Mouse (Mus musculus) hindbrain, embryonic 13.5 days (tissue): ENCODE measurements around the gene Wdr91. TPM values are rescaled to one million over a fixed set of nuclear protein-coding genes. Genes with fewer than 3 reads are reported as not detected.

Experiments
- ATAC-seq: fragments of 200-750 bp; cut with Nextera tagmentation; 2 replicates; pipeline ENCODE4 v1.8.0; 2017; ENCODE audit warnings: moderate TSS enrichment; ENCODE audit not compliant: low FRiP score
- H3K27ac ChIP-seq: fragments of 300-500 bp; sonication (generic); 2 replicates; pipeline ENCODE4 v1.5.1; 2015; ENCODE audit warnings: inconsistent platforms, mild to moderate bottlenecking, moderate library complexity
- H3K27me3 ChIP-seq: fragments of 300-500 bp; sonication (generic); 2 replicates; pipeline ENCODE4 v1.6.1; 2015; ENCODE audit warnings: mild to moderate bottlenecking, inconsistent platforms
- H3K36me3 ChIP-seq: fragments of 300-500 bp; sonication (generic); 2 replicates; pipeline ENCODE4 v1.6.1; 2015; ENCODE audit warnings: mild to moderate bottlenecking, inconsistent platforms
- H3K4me1 ChIP-seq: fragments of 300-500 bp; sonication (generic); replicated peaks from 2 replicates; pipeline ENCODE4 v1.6.1; 2015; ENCODE audit warnings: inconsistent platforms
- H3K4me2 ChIP-seq: fragments of 300-500 bp; sonication (generic); 2 replicates; pipeline ENCODE4 v1.6.1; 2015; ENCODE audit warnings: inconsistent platforms, mild to moderate bottlenecking, moderate library complexity
- H3K4me3 ChIP-seq: fragments of 300-500 bp; sonication (generic); 2 replicates; pipeline ENCODE4 v1.5.1; 2015; ENCODE audit warnings: mild to moderate bottlenecking, inconsistent platforms
- H3K9ac ChIP-seq: fragments of 300-500 bp; sonication (generic); 2 replicates; pipeline ENCODE4 v1.6.1; 2015; ENCODE audit warnings: mild to moderate bottlenecking, inconsistent platforms
- H3K9me3 ChIP-seq: fragments of 300-500 bp; sonication (generic); 2 replicates; pipeline ENCODE4 v1.6.1; 2016; ENCODE audit warnings: inconsistent platforms
- WGBS: fragments of 180-500 bp; shearing (Covaris S2); methylation state at CpG from one replicate; pipeline ENCODE4 v1.1.7; 2015; 5-methylcytosine and 5-hydroxymethylcytosine counted together
- polyA plus RNA-seq: library from polyadenylated mRNA; unstranded; fragments of >200 nt; fragmentation: Nextera tagmentation; extraction: Ambion mirVana; gene quantifications from 2 replicates; pipeline ENCODE4 v1.2.1, GENCODE M21; 2015

Wdr91 gene
- polyA plus RNA-seq, 1 experiment from 2014 or later = 12.5 TPM

DNA sequence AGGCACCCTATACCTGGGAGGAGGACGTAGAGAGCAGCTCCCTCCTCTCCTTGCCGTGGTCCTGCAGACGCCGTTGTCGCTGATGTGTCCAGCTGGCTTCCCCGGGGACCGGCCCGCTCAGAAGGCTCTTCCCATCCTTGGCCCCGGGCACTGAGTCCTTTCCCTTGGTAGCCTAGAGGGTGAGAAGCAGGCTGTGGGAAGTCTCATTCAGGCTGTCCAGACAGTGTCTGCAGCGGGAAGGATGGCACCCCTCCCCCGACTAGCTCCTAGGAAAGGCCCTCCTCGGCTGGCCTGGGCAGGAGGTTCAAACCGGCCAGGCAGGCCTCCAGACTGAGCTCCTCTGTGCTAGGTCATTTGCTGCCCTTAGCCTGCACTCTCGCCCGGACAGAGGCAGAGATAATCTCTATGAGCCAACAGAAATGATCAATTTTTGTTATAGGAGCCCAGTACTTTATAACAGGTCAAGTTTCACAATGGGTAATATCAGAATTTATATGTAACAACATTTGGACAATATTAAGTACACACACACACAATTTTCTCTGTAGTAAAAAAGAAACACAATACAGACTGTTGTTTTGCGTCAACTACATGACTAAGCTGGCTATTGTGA is 14.4 kb downstream of the Wdr91 start:
- no peaks in the 10 kb centered on the region; the same call in 1 of the 2 replicates for H3K4me1 ChIP-seq
- H3K4me2 ChIP-seq = no peak overlapping the region
- H3K36me3 ChIP-seq = peaks cover 85% of the 10 kb centered on the region
- no peaks in the 10 kb centered on the region for H3K9me3 ChIP-seq
- 52% methylated on average over 16 of the region's 16 CpGs for WGBS
- H3K27ac ChIP-seq = no peak overlapping the region
- no peak overlapping the region for H3K4me3 ChIP-seq
- no peaks in the 10 kb centered on the region for H3K27me3 ChIP-seq
- 0 out of 2 replicates have a peak, but pooled peaks have one; percentile 32 for ATAC-seq
- no peak overlapping the region for H3K9ac ChIP-seq

GRCm38 (mm10) chr6:34895569-34895968 is 15.1 kb downstream of the Wdr91 start:
- Histone ChIP-seq H3K36me3 (peaks cover 85% of the 10 kb centered on the region), H3K4me2 (no peak overlapping the region), H3K4me1 (no peaks in the 10 kb centered on the region; the same call in 1 of the 2 replicates), H3K4me3 (no peak overlapping the region), H3K9me3 (no peaks in the 10 kb centered on the region), H3K27ac (no peak overlapping the region), H3K27me3 (no peaks in the 10 kb centered on the region), H3K9ac (no peak overlapping the region)
- 81% methylated on average over 7 of the region's 7 CpGs for WGBS
- no peak for ATAC-seq

- no peaks in the 10 kb centered on the region for H3K9me3 ChIP-seq
- WGBS = 43% methylated on average over 4 of the region's 4 CpGs
These were observed 21.5 kb downstream of the Wdr91 start for GRCm38 (mm10) chr6:34889185-34889584.

DNA sequence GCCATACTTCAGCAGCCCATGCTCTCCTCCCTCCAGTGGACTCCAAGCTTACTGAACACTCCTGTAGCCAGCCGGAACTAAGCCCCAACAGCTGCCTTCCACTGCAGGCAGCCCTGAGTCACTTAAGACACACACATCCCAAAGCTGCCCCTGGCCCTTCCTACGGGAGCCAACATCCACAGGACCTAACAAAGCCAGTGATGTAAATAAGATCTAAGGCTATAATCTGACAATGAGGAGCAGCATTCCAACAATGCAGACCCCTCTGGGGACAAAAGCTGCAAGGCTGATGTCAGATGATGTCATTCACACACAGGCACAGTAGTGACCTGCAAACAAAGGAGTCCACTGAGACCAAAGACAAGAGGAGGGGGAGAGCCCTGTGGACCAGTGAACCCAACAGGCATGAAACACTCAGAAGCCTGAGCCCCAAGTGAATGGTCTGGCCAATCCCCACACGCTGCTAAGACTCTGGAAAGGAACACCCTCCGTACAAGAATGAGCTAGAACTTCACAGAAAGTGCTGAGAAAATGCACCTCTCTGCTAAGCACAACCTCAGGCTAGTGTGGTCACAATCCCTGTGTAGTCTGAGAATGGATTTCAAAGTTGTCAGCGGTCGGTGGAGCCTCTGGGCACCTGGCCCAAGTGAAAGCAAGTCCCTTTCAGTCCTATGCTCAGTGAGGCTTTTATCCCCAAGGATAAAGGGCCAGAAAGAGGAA is 23.4 kb downstream of the Wdr91 start:
- H3K4me3 ChIP-seq = no peak overlapping the region
- H3K27me3 ChIP-seq = no peaks in the 10 kb centered on the region
- WGBS = 30% methylated on average over 6 of the region's 6 CpGs
- peaks cover 73% of the 10 kb centered on the region for H3K36me3 ChIP-seq
- H3K9ac ChIP-seq = no peak overlapping the region
- peak; percentile 54; the same call in 1 of the 2 replicates for ATAC-seq
- peaks cover 17% of the 10 kb centered on the region for H3K4me1 ChIP-seq
- no peaks in the 10 kb centered on the region for H3K9me3 ChIP-seq
- no peak overlapping the region for H3K4me2 ChIP-seq
- H3K27ac ChIP-seq = peak overlapping the region; percentile 24; the same call in 1 of the 2 replicates

More at GRCm38 (mm10) chr6:34889185-34889584, 21.5 kb downstream of the Wdr91 start:
- peaks cover 17% of the 10 kb centered on the region for H3K4me1 ChIP-seq
- no peaks in the 10 kb centered on the region for H3K27me3 ChIP-seq
- no peak overlapping the region for H3K4me2 ChIP-seq
- H3K36me3 ChIP-seq = peaks cover 74% of the 10 kb centered on the region
- H3K9ac ChIP-seq = no peak overlapping the region
- no peak overlapping the region for H3K27ac ChIP-seq
- ATAC-seq = no peak
- no peak overlapping the region for H3K4me3 ChIP-seq

- Histone ChIP-seq H3K27ac (no peak overlapping the region), H3K9me3 (no peaks in the 10 kb centered on the region), H3K27me3 (no peaks in the 10 kb centered on the region), H3K9ac (no peak overlapping the region), H3K4me2 (no peak overlapping the region), H3K36me3 (peaks cover 65% of the 10 kb centered on the region), H3K4me1 (peaks cover 17% of the 10 kb centered on the region), H3K4me3 (no peak overlapping the region)
- ATAC-seq = no peak
- WGBS = 81% methylated on average over 7 of the region's 7 CpGs
These were observed 26.0 kb downstream of the Wdr91 start for GRCm38 (mm10) chr6:34884724-34885123.

DNA sequence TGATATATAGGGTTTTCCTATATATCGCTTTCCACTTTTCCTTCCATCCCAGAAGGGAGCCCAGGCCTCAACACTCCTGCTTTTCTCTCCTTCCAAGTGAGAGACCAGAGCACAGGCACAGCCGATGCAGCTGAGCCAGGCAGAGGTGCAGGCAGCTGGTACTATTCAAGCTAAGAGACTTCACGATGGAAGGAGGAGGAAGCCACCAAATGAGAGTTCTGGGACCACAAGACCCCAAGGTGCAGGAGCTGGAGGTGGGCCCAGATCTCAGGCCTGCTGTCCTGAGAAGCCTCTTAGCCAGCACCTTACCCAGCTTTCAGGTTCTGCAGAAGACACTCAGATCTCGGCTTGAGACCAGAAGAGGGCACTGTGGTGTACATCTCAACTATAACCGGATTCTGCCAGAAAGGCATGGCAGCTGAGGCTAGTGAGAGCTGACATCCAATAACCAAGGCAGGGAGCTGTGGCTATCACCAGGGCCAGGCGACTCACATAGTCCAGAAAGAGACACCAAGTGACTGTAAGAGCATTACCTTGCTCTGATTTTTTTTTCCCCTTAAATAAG is 30.7 kb downstream of the Wdr91 start:
- H3K9ac ChIP-seq = 0 out of 2 replicates have a peak overlapping the region, but pooled peaks have one; percentile 5
- H3K36me3 ChIP-seq = peaks cover 40% of the 10 kb centered on the region
- no peak overlapping the region for H3K4me2 ChIP-seq
- 51% methylated on average over 6 of the region's 6 CpGs for WGBS
- H3K27me3 ChIP-seq = no peaks in the 10 kb centered on the region
- H3K27ac ChIP-seq = no peak overlapping the region
- peaks cover 25% of the 10 kb centered on the region for H3K4me1 ChIP-seq
- H3K4me3 ChIP-seq = no peak overlapping the region
- H3K9me3 ChIP-seq = no peaks in the 10 kb centered on the region
- no peak for ATAC-seq

- no peak overlapping the region for H3K9ac ChIP-seq
- peaks cover 29% of the 10 kb centered on the region for H3K4me1 ChIP-seq
- 90% methylated on average over 16 of the region's 16 CpGs for WGBS
- H3K9me3 ChIP-seq = no peaks in the 10 kb centered on the region
- ATAC-seq = no peak
- no peaks in the 10 kb centered on the region for H3K27me3 ChIP-seq
- H3K4me2 ChIP-seq = no peak overlapping the region
- no peak overlapping the region for H3K4me3 ChIP-seq
- H3K27ac ChIP-seq = no peak overlapping the region
- H3K36me3 ChIP-seq = peaks cover 33% of the 10 kb centered on the region
These were observed 31.5 kb downstream of the Wdr91 start for GRCm38 (mm10) chr6:34879101-34879740.

DNA sequence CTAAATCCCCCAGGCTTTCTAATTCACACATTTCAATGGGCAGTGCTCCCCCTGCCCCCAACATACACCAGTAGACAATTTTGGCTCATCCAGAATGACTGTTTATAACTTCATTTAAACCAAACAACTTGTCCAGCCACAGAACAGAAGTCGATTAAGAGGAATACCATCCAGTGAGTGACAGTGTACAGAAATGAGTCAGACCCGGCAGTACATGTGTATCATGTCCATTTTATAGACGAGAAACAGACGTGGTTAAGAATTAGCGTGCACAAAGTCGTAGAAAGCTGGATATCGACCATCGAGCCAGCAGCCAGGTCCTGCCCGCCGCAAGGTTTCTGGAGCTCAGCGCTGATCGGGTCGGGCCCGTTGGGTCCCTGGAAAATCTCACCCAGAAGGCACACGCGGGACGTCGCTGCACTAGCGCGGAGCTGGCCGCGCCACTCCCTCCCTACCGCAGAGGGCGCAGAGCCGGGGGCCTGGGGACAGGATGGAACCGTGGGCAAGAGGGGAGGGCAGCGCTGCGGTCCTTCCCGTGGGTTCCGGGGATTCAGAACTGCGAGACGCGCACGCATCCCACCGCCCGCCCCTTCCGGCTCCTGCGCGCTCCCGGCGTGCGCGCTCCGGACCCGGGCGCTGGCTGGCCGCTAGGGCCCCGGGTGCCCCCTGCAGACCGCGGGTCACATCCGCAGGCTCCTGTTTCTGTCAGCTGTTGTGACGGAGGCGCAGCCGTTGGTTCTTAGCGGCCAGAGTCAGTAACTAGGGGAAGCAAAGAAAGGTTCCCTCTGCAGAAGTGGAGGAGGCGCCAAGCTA is 33.0 kb downstream of the Wdr91 start, which contains the start of gene Cyren:
TSS of gene Cyren (minus strand) at position 552 of the 813 bp plus-strand sequence.
- no peaks in the 10 kb centered on the region for H3K9me3 ChIP-seq
- H3K36me3 ChIP-seq = peaks cover 21% of the 10 kb centered on the region
- WGBS = under 1% methylated on average over 54 of the region's 56 CpGs
- H3K4me2 ChIP-seq = peak within 1 kb of the TSS; percentile 71
- H3K27me3 ChIP-seq = no peaks in the 10 kb centered on the region
- ATAC-seq = peak; percentile 92
- peak within 1 kb of the TSS; percentile 83 for H3K9ac ChIP-seq
- H3K4me1 ChIP-seq = peaks cover 29% of the 10 kb centered on the region
- peak within 1 kb of the TSS; percentile 60 for H3K4me3 ChIP-seq
- peak within 1 kb of the TSS; percentile 90 for H3K27ac ChIP-seq

GRCm38 (mm10) chr6:34876835-34877156 is 33.9 kb downstream of the Wdr91 start:
- Histone ChIP-seq H3K9ac (peak overlapping the region; percentile 83), H3K27me3 (no peaks in the 10 kb centered on the region), H3K27ac (peak overlapping the region; percentile 90), H3K4me1 (peaks cover 29% of the 10 kb centered on the region), H3K4me3 (peak overlapping the region; percentile 60), H3K9me3 (no peaks in the 10 kb centered on the region), H3K4me2 (peak overlapping the region; percentile 71), H3K36me3 (peaks cover 12% of the 10 kb centered on the region)
- WGBS = 56% methylated on average over 2 of the region's 2 CpGs
- no peak for ATAC-seq

DNA sequence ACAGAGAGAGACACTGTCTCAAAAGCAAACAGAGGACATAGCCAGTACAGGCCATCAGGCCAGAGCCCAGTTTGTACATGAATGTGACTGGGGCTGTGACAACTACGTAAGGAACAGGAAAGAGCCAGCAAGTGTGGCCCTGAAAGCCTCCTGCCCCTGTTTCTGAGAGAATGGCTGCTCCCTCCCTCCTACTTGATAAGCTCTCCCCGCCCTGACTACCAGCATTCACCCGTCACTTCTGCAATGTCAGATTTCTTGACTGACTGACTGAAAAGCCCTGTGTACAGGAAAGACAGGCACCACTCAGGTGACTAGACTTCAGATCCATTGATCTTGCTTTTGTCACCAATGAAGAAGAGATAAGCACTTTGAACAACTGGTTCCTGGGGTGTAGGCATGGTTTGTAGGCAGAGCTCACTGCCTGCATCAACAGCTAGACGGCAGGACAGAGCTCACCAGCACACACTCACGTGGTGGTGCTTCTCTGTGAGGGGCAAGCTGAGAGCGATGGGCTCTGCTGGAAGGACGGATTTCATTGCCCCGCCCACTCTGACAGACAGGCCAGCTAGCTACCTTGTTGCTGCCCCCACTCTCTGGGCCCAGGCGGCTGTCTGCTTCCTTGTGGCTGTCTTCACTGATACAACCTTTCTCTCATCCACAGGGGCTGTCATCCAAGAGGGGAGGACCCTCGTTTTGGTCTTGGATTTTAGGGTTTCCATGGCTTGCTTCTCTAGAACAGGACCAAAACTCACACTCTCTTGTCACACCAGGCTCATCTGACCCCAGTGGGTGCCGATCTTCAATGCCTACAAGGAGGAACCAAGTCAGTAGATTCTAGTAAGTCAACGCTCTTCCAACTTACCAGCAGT is 34.5 kb downstream of the Wdr91 start:
- 64% methylated on average over 12 of the region's 12 CpGs for WGBS
- peak overlapping the region; percentile 83; the same call in 1 of the 2 replicates for H3K9ac ChIP-seq

DNA sequence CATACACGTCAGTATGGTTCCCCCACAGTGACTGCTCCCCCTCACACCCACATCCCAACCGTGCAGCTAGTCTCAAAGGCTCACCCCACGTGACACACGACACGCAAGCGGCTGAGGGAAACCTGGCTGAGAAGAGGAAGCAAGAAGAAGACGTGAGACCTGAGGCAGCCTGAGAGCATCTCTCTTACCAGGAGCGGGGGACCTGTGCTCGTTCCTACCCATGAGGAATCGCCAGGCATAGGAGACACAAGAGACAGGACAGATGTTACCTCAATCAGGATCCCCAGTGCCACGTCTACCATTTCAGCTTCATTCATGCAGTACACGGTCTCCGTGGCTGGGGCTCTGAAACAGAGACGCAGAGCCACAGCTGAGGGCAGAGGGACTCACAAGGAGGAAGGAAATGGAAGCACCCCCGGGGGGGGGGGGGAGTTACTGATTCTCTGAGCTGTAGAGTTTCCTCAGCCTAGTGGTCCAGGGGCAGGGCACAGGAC is 35.4 kb downstream of the Wdr91 start:
- H3K27ac ChIP-seq = no peak overlapping the region
- H3K9me3 ChIP-seq = no peaks in the 10 kb centered on the region
- H3K27me3 ChIP-seq = no peaks in the 10 kb centered on the region
- H3K36me3 ChIP-seq = peaks cover under 1% of the 10 kb centered on the region; the same call in 1 of the 2 replicates
- H3K9ac ChIP-seq = 0 out of 2 replicates have a peak overlapping the region, but pooled peaks have one; percentile 30
- 92% methylated on average over 15 of the region's 15 CpGs for WGBS
- H3K4me1 ChIP-seq = peaks cover 29% of the 10 kb centered on the region
- ATAC-seq = no peak
- H3K4me3 ChIP-seq = no peak overlapping the region
- H3K4me2 ChIP-seq = no peak overlapping the region

More for the DNA sequence above, 34.5 kb downstream of the Wdr91 start:
- H3K4me3 ChIP-seq = no peak overlapping the region
- H3K27me3 ChIP-seq = no peaks in the 10 kb centered on the region
- ATAC-seq = no peak
- peaks cover 29% of the 10 kb centered on the region for H3K4me1 ChIP-seq
- peaks cover 8% of the 10 kb centered on the region for H3K36me3 ChIP-seq
- H3K27ac ChIP-seq = peak overlapping the region; percentile 90; the same call in 1 of the 2 replicates
- H3K9me3 ChIP-seq = no peaks in the 10 kb centered on the region
- H3K4me2 ChIP-seq = peak overlapping the region; percentile 71
